In the genomic region with DNA sequence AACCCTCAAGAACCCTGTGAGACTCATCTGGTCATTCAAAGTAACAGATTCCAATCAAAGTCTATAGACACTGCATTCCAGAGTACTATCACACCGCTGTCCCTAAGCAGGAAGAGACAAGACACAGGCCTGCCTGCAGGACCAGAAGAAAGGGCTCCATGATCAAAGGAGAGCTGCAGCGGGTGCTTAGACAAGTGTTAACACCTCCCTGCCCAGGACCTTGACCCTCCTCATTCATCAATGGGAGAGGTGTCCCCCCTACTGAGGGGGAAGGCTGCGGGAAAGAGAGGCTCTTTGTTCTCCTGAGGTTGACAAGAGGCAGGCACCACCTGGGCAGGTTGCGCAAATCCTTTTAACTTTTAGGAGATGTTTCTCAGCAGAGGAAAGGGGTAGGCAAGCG, we compare ENCODE assay signal across 12 mouse cellular contexts. TPM values are rescaled to one million over a fixed set of nuclear protein-coding genes. Genes with fewer than 3 reads are reported as not detected.
A peak's percentile ranks its signal among the peaks of the same experiment; 100 is the strongest.
DNase-seq lines count a peak whose midpoint lies in the region; ATAC-seq and TF ChIP-seq lines count a peak whose summit lies in the region.
"Had no signal": no experiment of that assay in that cellular context is flagged by ENCODE, and none has a peak within 500 bp of the region (broad histone marks: within the 10 kb centered on the region; RNA-seq: fewer than 3 reads in every experiment).

No protein-coding gene starts in this region.

- H3K4me2 ChIP-seq in forebrain, embryonic 15.5 days (replicated peaks), result no peak overlapping the region
- H3K4me2 ChIP-seq in kidney, postnatal 0 days (ENCODE audit: low read length), result no peak overlapping the region
- H3K4me2 ChIP-seq in midbrain, embryonic 15.5 days, result no peak overlapping the region

- H3K9ac ChIP-seq in forebrain, embryonic 15.5 days (replicated peaks), result no peak overlapping the region
- no peak overlapping the region for H3K9ac ChIP-seq in kidney, postnatal 0 days (ENCODE audit: low read depth, low read length)
- no peak overlapping the region for H3K9ac ChIP-seq in midbrain, embryonic 15.5 days

- peaks cover 59% of the 10 kb centered on the region for H3K4me1 ChIP-seq in forebrain, embryonic 10.5 days
- peaks cover 6% of the 10 kb centered on the region for H3K4me1 ChIP-seq in forebrain, embryonic 15.5 days
- 0 out of 2 replicates have a peak, but pooled peaks cover 8% of the 10 kb centered on the region for H3K4me1 ChIP-seq in kidney, postnatal 0 days (replicated peaks; ENCODE audit: insufficient read depth, low read length)
- H3K4me1 ChIP-seq in midbrain, embryonic 15.5 days, result peaks cover 15% of the 10 kb centered on the region

- peaks cover 87% of the 10 kb centered on the region for H3K36me3 ChIP-seq in forebrain, embryonic 10.5 days (replicated peaks)
- H3K36me3 ChIP-seq in forebrain, embryonic 15.5 days, result peaks cover 25% of the 10 kb centered on the region
- 0 out of 2 replicates have a peak, but pooled peaks cover 9% of the 10 kb centered on the region for H3K36me3 ChIP-seq in kidney, postnatal 0 days (ENCODE audit: insufficient read depth, low read length)
- peaks cover 13% of the 10 kb centered on the region for H3K36me3 ChIP-seq in midbrain, embryonic 15.5 days (replicated peaks)

- TF ChIP-seq CTCF in kidney, postnatal 0 days (IDR thresholded peaks at IDR 0.05; ENCODE audit: low read depth), result no peak

- peaks cover 15% of the 10 kb centered on the region; the same call in 1 of the 2 replicates for H3K9me3 ChIP-seq in forebrain, embryonic 10.5 days
- no peaks in the 10 kb centered on the region for H3K9me3 ChIP-seq in forebrain, embryonic 15.5 days
- no peaks in the 10 kb centered on the region for H3K9me3 ChIP-seq in kidney, postnatal 0 days (replicated peaks; ENCODE audit: low read length)
- H3K9me3 ChIP-seq in midbrain, embryonic 15.5 days, result no peaks in the 10 kb centered on the region; the same call in 1 of the 2 replicates

- no peak overlapping the region for H3K4me3 ChIP-seq in forebrain, embryonic 10.5 days
- no peak overlapping the region for H3K4me3 ChIP-seq in forebrain, embryonic 15.5 days
- no peak overlapping the region for H3K4me3 ChIP-seq in kidney, postnatal 0 days (replicated peaks; ENCODE audit: low read depth, low read length)
- no peak overlapping the region for H3K4me3 ChIP-seq in midbrain, embryonic 15.5 days

- H3K27ac ChIP-seq in forebrain, embryonic 10.5 days, result peak overlapping the region; percentile 27
- no peak overlapping the region for H3K27ac ChIP-seq in forebrain, embryonic 15.5 days (replicated peaks)
- no peak overlapping the region for H3K27ac ChIP-seq in kidney, postnatal 0 days
- no peak overlapping the region for H3K27ac ChIP-seq in midbrain, embryonic 15.5 days

- no peaks in the 10 kb centered on the region for H3K27me3 ChIP-seq in forebrain, embryonic 10.5 days (ENCODE audit: poor library complexity, severe bottlenecking)
- H3K27me3 ChIP-seq in forebrain, embryonic 15.5 days, result no peaks in the 10 kb centered on the region
- H3K27me3 ChIP-seq in kidney, postnatal 0 days (ENCODE audit: insufficient read depth, low read length), result no peaks in the 10 kb centered on the region
- no peaks in the 10 kb centered on the region for H3K27me3 ChIP-seq in midbrain, embryonic 15.5 days (replicated peaks)

- WGBS in forebrain, embryonic 10.5 days, result 29% methylated on average over 5 of the region's 5 CpGs
- 37% methylated on average over 5 of the region's 5 CpGs for WGBS in forebrain, embryonic 15.5 days
- 46% methylated on average over 5 of the region's 5 CpGs for WGBS in kidney, postnatal 0 days
- WGBS in midbrain, embryonic 15.5 days, result 33% methylated on average over 5 of the region's 5 CpGs

- ATAC-seq in forebrain, embryonic 15.5 days (replicated peaks), result no peak
- peak; percentile 47 for ATAC-seq in kidney, postnatal 0 days (replicated peaks; ENCODE audit: low FRiP score, low read depth)
- peak; percentile 56; the same call in 1 of the 2 replicates for ATAC-seq in midbrain, embryonic 15.5 days (replicated peaks)
- no peak for ATAC-seq in monocyte, adult 5-6 weeks (replicated peaks; ENCODE audit: insufficient number of reproducible peaks, low FRiP score, low TSS enrichment, poor library complexity, severe bottlenecking)

- no peak for DNase-seq in forebrain, embryonic 10.5 days (ENCODE audit: extremely low spot score, low spot score)
- DNase-seq in kidney, postnatal 0 days (ENCODE audit: low spot score), result peak; percentile 57
- no peak for DNase-seq in kidney, adult 11 months
- peak; percentile 65 for DNase-seq in embryo, embryonic 9.5 days (ENCODE audit: extremely low spot score)
- DNase-seq in frontal cortex, postnatal 36 days (ENCODE audit: low spot score in 2 of 2), result no peak
- DNase-seq: heart, postnatal 10 days; kidney, postnatal 36 days; lung, adult 18-20 months; retina, postnatal 1 day had no signal

RNA-seq across cellular contexts. Expression of gene Hunk, which starts 51.5 kb away (rescaled TPM):
- polyA plus RNA-seq in forebrain, embryonic 10.5 days (2016; fragmentation: Nextera tagmentation; extraction: Ambion mirVana), result 13.7 and 14.9 TPM in 2 replicates
- 11.8 and 13.6 TPM in 2 replicates for polyA plus RNA-seq in forebrain, embryonic 15.5 days (2015; fragmentation: Nextera tagmentation; extraction: Ambion mirVana)
- 6.9 and 7.6 TPM in 2 replicates for polyA plus RNA-seq in kidney, postnatal 0 days (2015; fragmentation: Nextera tagmentation; extraction: Ambion mirVana)
- 7.3 TPM in 2 replicates for polyA plus RNA-seq in midbrain, embryonic 15.5 days (2015; fragmentation: Nextera tagmentation; extraction: Ambion mirVana)
- total RNA-seq in monocyte, adult 5-6 weeks (2017), result not detected in 3 replicates

Comparison
In these comparisons a context has a peak if more than half of its experiments do, and no peak if none do; other contexts are left out.
1. DNase-seq: peak in kidney, postnatal 0 days (single experiment) and embryo, embryonic 9.5 days (single experiment); none in forebrain, embryonic 10.5 days (single experiment), kidney, adult 11 months (single experiment) and frontal cortex, postnatal 36 days (0 of 2).
2. ATAC-seq: peak in kidney, postnatal 0 days (single experiment) and midbrain, embryonic 15.5 days (single experiment); none in forebrain, embryonic 15.5 days (single experiment) and monocyte, adult 5-6 weeks (single experiment).